Mouse (Mus musculus): Measurements from ENCODE around the gene Idh3g. TPM values are rescaled to one million over a fixed set of nuclear protein-coding genes. Genes with fewer than 3 reads are reported as not detected.

Gene Idh3g
- polyA plus RNA-seq (2021; fragmentation: Nextera tagmentation): 198 and 218 TPM in 2 replicates
- long read RNA-seq, experiment 1, partial matches to known transcripts: 13 of 221 reads
- long read RNA-seq, experiment 1, other reads (novel, unspliced or antisense): 206 of 221 reads
- long read RNA-seq, experiment 2, partial matches to known transcripts: 2 of 425 reads
- long read RNA-seq, experiment 2, other reads (novel, unspliced or antisense): 423 of 425 reads

GRCm38 (mm10) chrX:73786364-73787224 is at the start of gene Idh3g, which contains the start of gene Ssr4:
TSS of gene Idh3g (minus strand) at chrX:73786897.
TSS of gene Ssr4 (plus strand) at chrX:73787028.

GRCm38 (mm10) chrX:73824185-73825151 is 37.8 kb upstream of the Idh3g start, which contains the start of gene Pdzd4:
TSS of gene Pdzd4 (minus strand) at chrX:73824969.

GRCm38 (mm10) chrX:73774168-73774760 is 12.4 kb downstream of the Idh3g start, which contains the start of gene Srpk3:
TSS of gene Srpk3 (plus strand) at chrX:73774405.

GRCm38 (mm10) chrX:73756334-73757140 is 30.2 kb downstream of the Idh3g start, which contains the start of gene Plxnb3:
TSS of gene Plxnb3 (plus strand) at chrX:73757090.

Other genes starting within 250 kb of the Idh3g start
- 0.05 and 0.11 TPM in 2 replicates for gene Dusp9, start 147.5 kb downstream of the Idh3g start, polyA plus RNA-seq (2021; fragmentation: Nextera tagmentation)
- gene Pnck, start 126.8 kb downstream of the Idh3g start, polyA plus RNA-seq (2021; fragmentation: Nextera tagmentation): 91.8 and 102 TPM in 2 replicates
- 6.8 and 7.5 TPM in 2 replicates for gene Slc6a8, start 113.7 kb downstream of the Idh3g start, polyA plus RNA-seq (2021; fragmentation: Nextera tagmentation)
- 155 and 159 TPM in 2 replicates for gene Bcap31, start 70.7 kb downstream of the Idh3g start, polyA plus RNA-seq (2021; fragmentation: Nextera tagmentation)
- 2.6 and 2.7 TPM in 2 replicates for gene Abcd1, start 70.3 kb downstream of the Idh3g start, polyA plus RNA-seq (2021; fragmentation: Nextera tagmentation)
- gene Plxnb3, start 29.8 kb downstream of the Idh3g start, polyA plus RNA-seq (2021; fragmentation: Nextera tagmentation): 2.7 and 3.8 TPM in 2 replicates
- gene Srpk3, start 12.5 kb downstream of the Idh3g start, polyA plus RNA-seq (2021; fragmentation: Nextera tagmentation): 0.50 and 0.78 TPM in 2 replicates
- 174 and 181 TPM in 2 replicates for gene Ssr4, start 131 bp upstream of the Idh3g start, polyA plus RNA-seq (2021; fragmentation: Nextera tagmentation)
- 1.0 and 1.7 TPM in 2 replicates for gene Pdzd4, start 38.1 kb upstream of the Idh3g start, polyA plus RNA-seq (2021; fragmentation: Nextera tagmentation)
- gene Avpr2, start 105.2 kb upstream of the Idh3g start, polyA plus RNA-seq (2021; fragmentation: Nextera tagmentation): not detected in 2 replicates
- 27.9 and 34.5 TPM in 2 replicates for gene L1cam, start 109.2 kb upstream of the Idh3g start, polyA plus RNA-seq (2021; fragmentation: Nextera tagmentation)
- gene Arhgap4, start 135.0 kb upstream of the Idh3g start, polyA plus RNA-seq (2021; fragmentation: Nextera tagmentation): 0.51 and 0.67 TPM in 2 replicates
- 98.4 and 109 TPM in 2 replicates for gene Naa10, start 135.0 kb upstream of the Idh3g start, polyA plus RNA-seq (2021; fragmentation: Nextera tagmentation)
- 9.4 and 10.0 TPM in 2 replicates for gene Renbp, start 144.0 kb upstream of the Idh3g start, polyA plus RNA-seq (2021; fragmentation: Nextera tagmentation)
- 20.0 and 21.0 TPM in 2 replicates for gene Hcfc1, start 179.5 kb upstream of the Idh3g start, polyA plus RNA-seq (2021; fragmentation: Nextera tagmentation)
- gene Irak1, start 237.0 kb upstream of the Idh3g start, polyA plus RNA-seq (2021; fragmentation: Nextera tagmentation): 4.4 and 5.3 TPM in 2 replicates